23 mouse cellular contexts compared by ENCODE assay signal in genomic region chr1:140572141-140572540, GRCm38 (mm10).
A peak's percentile ranks its signal among the peaks of the same experiment; 100 is the strongest.
DNase-seq lines count a peak whose midpoint lies in the region; ATAC-seq and TF ChIP-seq lines count a peak whose summit lies in the region.
"Had no signal": no experiment of that assay in that cellular context is flagged by ENCODE, and none has a peak within 500 bp of the region (broad histone marks: within the 10 kb centered on the region; RNA-seq: fewer than 3 reads in every experiment).

No protein-coding gene starts in this region.

- H3K9ac ChIP-seq in embryonic facial prominence, embryonic 11.5 days (replicated peaks; ENCODE audit: low read length), result no peak overlapping the region
- 0 out of 2 replicates have a peak overlapping the region, but pooled peaks have one; percentile 25 for H3K9ac ChIP-seq in MEL (ENCODE audit: control insufficient read depth, low read depth, low read length, poor library complexity, severe bottlenecking)

- no peaks in the 10 kb centered on the region for H3K27me3 ChIP-seq in embryonic facial prominence, embryonic 11.5 days (ENCODE audit: control insufficient read depth, insufficient read depth, low read length)
- H3K27me3 ChIP-seq in embryonic facial prominence, embryonic 10.5 days (replicated peaks; ENCODE audit: low read depth, poor library complexity, severe bottlenecking), result no peaks in the 10 kb centered on the region
- no peaks in the 10 kb centered on the region for H3K27me3 ChIP-seq in MEL (ENCODE audit: control insufficient read depth in 1 of 2, insufficient read depth in 2 of 2, low read length in 2 of 2)
- no peaks in the 10 kb centered on the region for H3K27me3 ChIP-seq in heart, embryonic 10.5 days (ENCODE audit: insufficient read depth, poor library complexity, severe bottlenecking)
- H3K27me3 ChIP-seq: CH12.LX, Patski had no signal

- ATAC-seq in embryonic facial prominence, embryonic 11.5 days (replicated peaks; ENCODE audit: insufficient number of reproducible peaks, low FRiP score, low TSS enrichment, low read depth), result no peak; the same call in 1 of the 2 replicates
- ATAC-seq in megakaryocyte, adult 5-6 weeks (ENCODE audit: poor library complexity, severe bottlenecking), result no peak
- ATAC-seq: activated CD4-positive, CD25-positive, alpha-beta regulatory T cell, adult 4 months; CD4-positive, CD25-positive, alpha-beta regulatory T cell, adult 4 months; Patski had no signal

- TF ChIP-seq CTCF in MEL (IDR thresholded peaks at IDR 0.05 in 2 of 3, conservative IDR thresholded peaks at IDR 0.05 in 1 of 3; ENCODE audit: control insufficient read depth in 1 of 3, insufficient read depth in 1 of 3, low read depth in 2 of 3, low read length in 3 of 3, poor library complexity in 1 of 3, severe bottlenecking in 1 of 3), result no peak

- no peak overlapping the region for H3K4me3 ChIP-seq in embryonic facial prominence, embryonic 11.5 days (ENCODE audit: low read depth, low read length)
- no peak overlapping the region for H3K4me3 ChIP-seq in embryonic facial prominence, embryonic 10.5 days
- peak overlapping the region in 1 of 2 experiments; percentile 4; a peak in 1 of 4 replicates for H3K4me3 ChIP-seq in MEL (ENCODE audit: control insufficient read depth in 1 of 2, insufficient read depth in 1 of 2, low read depth in 2 of 2, low read length in 2 of 2)
- no peak overlapping the region for H3K4me3 ChIP-seq in heart, embryonic 10.5 days

- no peaks in the 10 kb centered on the region for H3K36me3 ChIP-seq in embryonic facial prominence, embryonic 11.5 days (replicated peaks; ENCODE audit: control insufficient read depth, insufficient read depth, low read depth, low read length)
- H3K36me3 ChIP-seq in embryonic facial prominence, embryonic 10.5 days (replicated peaks), result no peaks in the 10 kb centered on the region
- H3K36me3 ChIP-seq in MEL (ENCODE audit: control insufficient read depth in 1 of 2, insufficient read depth in 2 of 2, low read length in 2 of 2), result peaks cover 0 to 10% of the 10 kb centered on the region in 2 experiments; a peak in 2 of 4 replicates
- H3K36me3 ChIP-seq in heart, embryonic 10.5 days, result no peaks in the 10 kb centered on the region
- H3K36me3 ChIP-seq: G1E had no signal

- no peak for TF ChIP-seq POLR2A in MEL (IDR thresholded peaks at IDR 0.05; ENCODE audit: control insufficient read depth in 1 of 2, insufficient read depth in 1 of 2, low read depth in 1 of 2, low read length in 2 of 2, poor library complexity in 1 of 2)

- no peak for TF ChIP-seq RAD21 in MEL (IDR thresholded peaks at IDR 0.05; ENCODE audit: low read depth, low read length)

- 55% methylated on average over 7 of the region's 7 CpGs for WGBS in embryonic facial prominence, embryonic 11.5 days
- 53% methylated on average over 7 of the region's 7 CpGs for WGBS in embryonic facial prominence, embryonic 10.5 days
- 79% methylated on average over 7 of the region's 7 CpGs for WGBS in heart, embryonic 10.5 days

- no peaks in the 10 kb centered on the region for H3K79me2 ChIP-seq in MEL (ENCODE audit: control insufficient read depth, insufficient read depth, low read length, poor library complexity)

- no peaks in the 10 kb centered on the region for H3K9me3 ChIP-seq in embryonic facial prominence, embryonic 11.5 days (replicated peaks; ENCODE audit: control insufficient read depth, low read length)
- H3K9me3 ChIP-seq in embryonic facial prominence, embryonic 10.5 days, result no peaks in the 10 kb centered on the region
- H3K9me3 ChIP-seq in MEL (replicated peaks; ENCODE audit: insufficient read depth, low read length), result no peaks in the 10 kb centered on the region
- H3K9me3 ChIP-seq in heart, embryonic 10.5 days, result no peaks in the 10 kb centered on the region
- H3K9me3 ChIP-seq: G1E had no signal

- H3K4me2 ChIP-seq in embryonic facial prominence, embryonic 11.5 days (ENCODE audit: low read depth, low read length), result no peak overlapping the region

- peak; percentile 7 for DNase-seq in embryonic facial prominence, embryonic 11.5 days (ENCODE audit: low spot score)
- DNase-seq in embryonic facial prominence, embryonic 10.5 days (ENCODE audit: low spot score), result no peak
- DNase-seq in 416B (ENCODE audit: low read depth) (peak; percentile 67), MEL (ENCODE audit: low read depth, low spot score) (peak; percentile 45)
- DNase-seq in heart, embryonic 10.5 days (ENCODE audit: low spot score), result no peak
- DNase-seq: adrenal gland, adult 2 months; adrenal gland, adult 8-10 months; adrenal gland, postnatal 10 days; adrenal gland, postnatal 14 days; adrenal gland, postnatal 25 days; adrenal gland, postnatal 36 days; B cell, adult 2 months; cerebellum, adult 11 months; cerebellum, adult 11-12 months; cerebellum, adult 18-20 months; cerebellum, adult 2 months; cerebellum, adult 8-10 months had no signal

- TF ChIP-seq EP300 in MEL (IDR thresholded peaks at IDR 0.05; ENCODE audit: low read depth in 1 of 2, low read length in 2 of 2), result peak; percentile 33 to 63; a peak in 3 of 4 replicates

- no peak overlapping the region for H3K27ac ChIP-seq in embryonic facial prominence, embryonic 11.5 days (replicated peaks; ENCODE audit: low read depth, low read length)
- no peak overlapping the region for H3K27ac ChIP-seq in embryonic facial prominence, embryonic 10.5 days (replicated peaks)
- 0 out of 2 replicates have a peak overlapping the region, but pooled peaks have one; percentile 32 for H3K27ac ChIP-seq in MEL (ENCODE audit: control insufficient read depth, low read depth, low read length)
- no peak overlapping the region for H3K27ac ChIP-seq in heart, embryonic 10.5 days

- no peaks in the 10 kb centered on the region for H3K4me1 ChIP-seq in embryonic facial prominence, embryonic 11.5 days (ENCODE audit: control insufficient read depth, insufficient read depth, low read length)
- no peaks in the 10 kb centered on the region for H3K4me1 ChIP-seq in embryonic facial prominence, embryonic 10.5 days
- H3K4me1 ChIP-seq in MEL (ENCODE audit: control insufficient read depth in 1 of 2, insufficient read depth in 2 of 2, low read length in 2 of 2), result peaks cover 3% of the 10 kb centered on the region in 2 experiments; a peak in 2 of 4 replicates
- no peaks in the 10 kb centered on the region for H3K4me1 ChIP-seq in heart, embryonic 10.5 days

TF ChIP-seq in MEL, 35 proteins besides CTCF, POLR2A, EP300 and RAD21:
- TF ChIP-seq MAZ (IDR thresholded peaks at IDR 0.05; ENCODE audit: low read depth, low read length), result no peak
- no peak for TF ChIP-seq CHD1 (IDR thresholded peaks at IDR 0.05; ENCODE audit: low read depth, low read length)
- TF ChIP-seq ETS1 (IDR thresholded peaks at IDR 0.05; ENCODE audit: low read depth, low read length), result no peak
- no peak for TF ChIP-seq ELF1 (IDR thresholded peaks at IDR 0.05; ENCODE audit: low read depth, low read length)
- TF ChIP-seq MXI1 (IDR thresholded peaks at IDR 0.05; ENCODE audit: low read depth, low read length), result peak; percentile 45; the same call in 1 of the 2 replicates
- no peak for TF ChIP-seq KAT2A (conservative IDR thresholded peaks at IDR 0.05; ENCODE audit: low read depth, low read length)
- peak; percentile 83 for TF ChIP-seq MAX (IDR thresholded peaks at IDR 0.05; ENCODE audit: low read length)
- no peak for TF ChIP-seq SMC3 (IDR thresholded peaks at IDR 0.05; ENCODE audit: low read depth, low read length)
- no peak for TF ChIP-seq UBTF (IDR thresholded peaks at IDR 0.05; ENCODE audit: borderline replicate concordance, insufficient read depth, low read depth, low read length)
- TF ChIP-seq TBP (IDR thresholded peaks at IDR 0.05; ENCODE audit: low read depth, low read length), result no peak
- TF ChIP-seq HCFC1 (IDR thresholded peaks at IDR 0.05; ENCODE audit: low read depth, low read length), result no peak
- no peak for TF ChIP-seq USF2 (IDR thresholded peaks at IDR 0.05; ENCODE audit: borderline replicate concordance in 1 of 2, insufficient read depth in 1 of 2, low read depth in 1 of 2, low read length in 2 of 2)
- TF ChIP-seq ZC3H11A (IDR thresholded peaks at IDR 0.05; ENCODE audit: low read depth, low read length), result no peak
- TF ChIP-seq ZKSCAN1 (IDR thresholded peaks at IDR 0.05; ENCODE audit: low read depth, low read length), result no peak
- TF ChIP-seq MEF2A (IDR thresholded peaks at IDR 0.05; ENCODE audit: extremely low read depth, insufficient replicate concordance, low read depth, low read length, poor library complexity, severe bottlenecking), result no peak
- no peak for TF ChIP-seq E2F4 (IDR thresholded peaks at IDR 0.05; ENCODE audit: borderline replicate concordance, low read depth, low read length)
- TF ChIP-seq GATA1 (IDR thresholded peaks at IDR 0.05; ENCODE audit: low read depth, low read length), result peak; percentile 73
- no peak for TF ChIP-seq GABPA (IDR thresholded peaks at IDR 0.05; ENCODE audit: low read depth, low read length)
- TF ChIP-seq MYC (IDR thresholded peaks at IDR 0.05; ENCODE audit: low read depth, low read length), result peak; percentile 54; the same call in 1 of the 2 replicates
- no peak for TF ChIP-seq NRF1 (IDR thresholded peaks at IDR 0.05; ENCODE audit: insufficient read depth, low read depth, low read length, poor library complexity, severe bottlenecking)
- peak; percentile 57; the same call in 1 of the 2 replicates for TF ChIP-seq USF1 (IDR thresholded peaks at IDR 0.05; ENCODE audit: low read depth, low read length)
- no peak for TF ChIP-seq SIN3A (IDR thresholded peaks at IDR 0.05; ENCODE audit: low read length)
- peak; percentile 51; the same call in 1 of the 2 replicates for TF ChIP-seq TCF12 (IDR thresholded peaks at IDR 0.05; ENCODE audit: low read depth, low read length)
- TF ChIP-seq TAL1 (IDR thresholded peaks at IDR 0.05; ENCODE audit: low read length), result no peak
- TF ChIP-seq NELFE (IDR thresholded peaks at IDR 0.05; ENCODE audit: low read depth, low read length), result no peak
- no peak for TF ChIP-seq BHLHE40 (IDR thresholded peaks at IDR 0.05; ENCODE audit: borderline replicate concordance, low read depth, low read length)
- no peak for TF ChIP-seq MAFK (IDR thresholded peaks at IDR 0.05; ENCODE audit: borderline replicate concordance, low read depth, low read length)
- no peak for TF ChIP-seq RCOR1 (IDR thresholded peaks at IDR 0.05; ENCODE audit: low read depth, low read length)
- TF ChIP-seq ZNF384 (IDR thresholded peaks at IDR 0.05; ENCODE audit: low read depth, low read length), result no peak
- TF ChIP-seq CHD2 (IDR thresholded peaks at IDR 0.05; ENCODE audit: low read length), result no peak
- no peak for TF ChIP-seq POLR2AphosphoS5 (IDR thresholded peaks at IDR 0.05; ENCODE audit: borderline replicate concordance, low read depth, low read length)
- TF ChIP-seq MYB (IDR thresholded peaks at IDR 0.05; ENCODE audit: low read depth, low read length), result no peak
- TF ChIP-seq JUND (IDR thresholded peaks at IDR 0.05; ENCODE audit: low read depth, low read length), result no peak
- no peak for TF ChIP-seq POLR2AphosphoS2 (IDR thresholded peaks at IDR 0.05; ENCODE audit: low read length)
- no peak for TF ChIP-seq ZMIZ1 (IDR thresholded peaks at IDR 0.05; ENCODE audit: low read depth, low read length)

Comparison
In these comparisons a context has a peak if more than half of its experiments do, and no peak if none do; other contexts are left out.
1. DNase-seq: peak in embryonic facial prominence, embryonic 11.5 days (single experiment), 416B (single experiment) and MEL (single experiment); none in embryonic facial prominence, embryonic 10.5 days (single experiment) and heart, embryonic 10.5 days (single experiment).